Mouse (Mus musculus) CH12.LX (cell line): ENCODE data around the gene Synpo2. TPM values are rescaled to one million over a fixed set of nuclear protein-coding genes. Genes with fewer than 3 reads are reported as not detected.

Experiments used
- DNase-seq: peaks from one replicate; pipeline ENCODE4 v3.0.0-alpha.2; 2013; ENCODE audit errors: extremely low read depth
- H3K27ac ChIP-seq: 2 replicates; pipeline ENCODE4 v1.5.1; 2012; ENCODE audit warnings: low read depth, mild to moderate bottlenecking, control low read depth, moderate library complexity; ENCODE audit not compliant: insufficient read depth
- H3K27me3 ChIP-seq: replicated peaks from 2 replicates; pipeline ENCODE3; 2012; ENCODE audit warnings: inconsistent platforms
- H3K36me3 ChIP-seq, 2 experiments: replicated peaks in 1 of 2; 2 replicates each; pipeline versions ENCODE3 to v1.6.1; 2012; ENCODE audit warnings: inconsistent platforms in 1 of 2, low read length in 1 of 2, mild to moderate bottlenecking in 1 of 2, mixed read lengths in 1 of 2, moderate library complexity in 1 of 2; ENCODE audit not compliant: control insufficient read depth in 1 of 2, insufficient read depth in 1 of 2
- H3K4me1 ChIP-seq, 2 experiments: 2 replicates each; pipeline ENCODE4 v1.6.1; 2012; ENCODE audit warnings: inconsistent platforms in 1 of 2, moderate library complexity in 1 of 2; ENCODE audit not compliant: insufficient read depth in 2 of 2, control insufficient read depth in 1 of 2
- H3K4me2 ChIP-seq: 2 replicates; pipeline ENCODE4 v1.6.1; 2012; ENCODE audit warnings: low read depth, mild to moderate bottlenecking, control low read depth; ENCODE audit not compliant: poor library complexity, insufficient read depth, severe bottlenecking
- H3K4me3 ChIP-seq, 3 experiments: fragments of 150-350 bp in 1 of 3; sonication (generic) in 1 of 3; replicated peaks in 1 of 3; 2 replicates each; pipeline versions ENCODE3 to v1.5.1; 2011 to 2012; ENCODE audit warnings: low read depth in 2 of 3, low read length in 2 of 3, mild to moderate bottlenecking in 2 of 3, moderate library complexity in 2 of 3, control low read depth in 1 of 3, improper control_type of control experiment in 1 of 3, inconsistent platforms in 1 of 3, mixed read lengths in 1 of 3; ENCODE audit not compliant: poor library complexity in 1 of 3
- H3K79me2 ChIP-seq: replicated peaks from 2 replicates; pipeline ENCODE4 v1.6.1; 2012; ENCODE audit warnings: mild to moderate bottlenecking, moderate library complexity; ENCODE audit not compliant: control insufficient read depth, poor library complexity, insufficient read depth, severe bottlenecking; ENCODE audit errors: extremely low read depth
- H3K9ac ChIP-seq: 2 replicates; pipeline ENCODE4 v1.6.1; 2012; ENCODE audit warnings: low read depth, mild to moderate bottlenecking, control low read depth, moderate library complexity; ENCODE audit not compliant: insufficient read depth
- H3K9me3 ChIP-seq: replicated peaks from 2 replicates; pipeline ENCODE3; 2012; ENCODE audit warnings: low read length, inconsistent platforms, mixed read lengths
- BHLHE40 ChIP-seq: IDR thresholded peaks from 2 replicates; pipeline ENCODE4 v1.6.1; 2011; ENCODE audit warnings: mild to moderate bottlenecking, low read depth, low read length, improper control_type of control experiment
- CHD2 ChIP-seq: IDR thresholded peaks from 2 replicates; pipeline ENCODE4 v1.6.1; 2011; ENCODE audit warnings: low read length, improper control_type of control experiment
- CTCF ChIP-seq, 2 experiments: IDR thresholded peaks in 1 of 2; conservative IDR thresholded peaks in 1 of 2; 2 replicates each; pipeline ENCODE4 v1.5.1; 2011 to 2012; ENCODE audit warnings: low read depth in 2 of 2, low read length in 2 of 2, improper control_type of control experiment in 1 of 2, inconsistent platforms in 1 of 2, mild to moderate bottlenecking in 1 of 2, moderate library complexity in 1 of 2
- GABPA ChIP-seq: IDR thresholded peaks from 2 replicates; pipeline ENCODE4 v1.6.1; 2012; ENCODE audit warnings: low read depth, low read length, improper control_type of control experiment, inconsistent platforms; ENCODE audit not compliant: insufficient replicate concordance
- HCFC1 ChIP-seq: IDR thresholded peaks from 2 replicates; pipeline ENCODE4 v1.6.1; 2012; ENCODE audit warnings: low read depth, mild to moderate bottlenecking, inconsistent platforms, low read length, improper control_type of control experiment
- IRF4 ChIP-seq: IDR thresholded peaks from 2 replicates; pipeline ENCODE4 v1.6.1; 2014; ENCODE audit warnings: low read depth, mild to moderate bottlenecking, inconsistent platforms, low read length, improper control_type of control experiment
- MAZ ChIP-seq: IDR thresholded peaks from 2 replicates; pipeline ENCODE4 v1.6.1; 2012; ENCODE audit warnings: low read depth, mild to moderate bottlenecking, inconsistent platforms, low read length, improper control_type of control experiment, moderate library complexity
- MEF2A ChIP-seq: IDR thresholded peaks from 2 replicates; pipeline ENCODE4 v1.6.1; 2014; ENCODE audit warnings: low read depth, mild to moderate bottlenecking, inconsistent platforms, low read length, improper control_type of control experiment, borderline replicate concordance
- MXI1 ChIP-seq: IDR thresholded peaks from 2 replicates; pipeline ENCODE4 v1.6.1; 2011; ENCODE audit warnings: mild to moderate bottlenecking, low read depth, low read length, improper control_type of control experiment
- NELFE ChIP-seq: IDR thresholded peaks from 2 replicates; pipeline ENCODE4 v1.6.1; 2011; ENCODE audit warnings: low read depth, low read length, improper control_type of control experiment
- NRF1 ChIP-seq: IDR thresholded peaks from 2 replicates; pipeline ENCODE4 v1.6.1; 2014; ENCODE audit warnings: low read depth, mild to moderate bottlenecking, inconsistent platforms, low read length, improper control_type of control experiment, moderate library complexity
- POLR2A ChIP-seq: IDR thresholded peaks from 2 replicates; pipeline ENCODE4 v1.6.1; 2011; ENCODE audit warnings: low read depth, mild to moderate bottlenecking, improper control_type of control experiment, low read length
- RAD21 ChIP-seq: IDR thresholded peaks from 2 replicates; pipeline ENCODE4 v1.6.1; 2011; ENCODE audit warnings: low read depth, mild to moderate bottlenecking, low read length, improper control_type of control experiment, moderate library complexity
- SMC3 ChIP-seq: IDR thresholded peaks from 2 replicates; pipeline ENCODE4 v1.6.1; 2011; ENCODE audit warnings: low read depth, low read length, improper control_type of control experiment
- TBP ChIP-seq: conservative IDR thresholded peaks from 2 replicates; pipeline ENCODE4 v1.6.1; 2011; ENCODE audit warnings: low read depth, low read length, improper control_type of control experiment
- USF1 ChIP-seq: IDR thresholded peaks from 2 replicates; pipeline ENCODE4 v1.6.1; 2014; ENCODE audit warnings: low read depth, mild to moderate bottlenecking, inconsistent platforms, low read length, improper control_type of control experiment
- ZMIZ1 ChIP-seq: IDR thresholded peaks from 2 replicates; pipeline ENCODE4 v1.6.1; 2012; ENCODE audit warnings: low read depth, mild to moderate bottlenecking, inconsistent platforms, low read length, improper control_type of control experiment
- ZNF384 ChIP-seq: IDR thresholded peaks from 2 replicates; pipeline ENCODE4 v1.6.1; 2012; ENCODE audit warnings: low read depth, low read length, improper control_type of control experiment, inconsistent platforms
- dilution Hi-C: fragments of 300-500 bp; cut with MboI; formaldehyde crosslinking; loops from 2 replicates; pipeline ENCODE4 v1.14.3; 2020; ENCODE audit warnings: low sequenced_read_pairs; ENCODE audit not compliant: extremely low pct_unique_long_range_greater_than_20kb, extremely low pct_ligation_motif_present
- in situ Hi-C: fragments of 300-500 bp; cut with MboI; formaldehyde crosslinking; loops from 3 replicates; pipeline ENCODE4 v1.14.3; 2019; ENCODE audit warnings: low sequenced_read_pairs, low pct_ligation_motif_present, low pct_unique_long_range_greater_than_20kb, mixed read lengths
- polyA plus RNA-seq: library from polyadenylated mRNA; unstranded; fragments of >175 nt; gene quantifications from 2 replicates; pipeline ENCODE4 v1.2.1, GENCODE M21; 2012; ENCODE audit warnings: low read depth; ENCODE audit not compliant: insufficient read length
- total RNA-seq, 2 experiments: library from RNA; depleted of rRNA; stranded (reverse); fragments of 300-350 nt in 1 of 2; fragments of >200 nt in 1 of 2; gene quantifications; 2 replicates each; pipeline ENCODE4 v1.2.3; 2012 to 2014

Synpo2 gene
- total and polyA plus RNA-seq, 3 experiments: 0.13 to 1.1 (median 0.13) TPM

DNA sequence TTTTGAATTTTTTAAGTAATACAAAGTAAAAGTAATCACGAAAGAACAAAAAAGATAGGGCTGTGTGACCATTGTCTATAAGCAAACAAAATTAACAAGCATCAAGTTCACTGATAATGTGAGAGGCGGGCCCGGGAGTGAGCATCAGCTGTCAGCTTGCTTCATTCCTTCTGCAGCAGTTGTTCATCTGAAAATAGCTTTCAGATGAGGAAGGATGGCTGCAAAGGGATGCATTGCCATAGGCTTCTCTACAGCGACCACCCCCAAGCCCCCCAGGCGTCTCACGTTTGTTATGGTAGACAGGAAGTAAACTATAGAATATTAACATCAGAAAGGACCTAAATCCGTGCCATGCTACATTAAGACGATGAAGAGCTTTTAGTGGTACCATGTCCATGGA lies 202.1 kb downstream of the Synpo2 start:
- Histone ChIP-seq H3K36me3 (no peaks in the 10 kb centered on the region), H3K9me3 (no peaks in the 10 kb centered on the region), H3K79me2 (no peaks in the 10 kb centered on the region), H3K27ac (no peak overlapping the region), H3K27me3 (no peaks in the 10 kb centered on the region), H3K4me3 (no peak overlapping the region), H3K9ac (no peak overlapping the region), H3K4me1 (no peaks in the 10 kb centered on the region), H3K4me2 (no peak overlapping the region)
- no peak for TF ChIP-seq HCFC1
- no peak for TF ChIP-seq IRF4
- TF ChIP-seq CTCF (conservative IDR thresholded peaks at IDR 0.05 in 1 of 2, IDR thresholded peaks at IDR 0.05 in 1 of 2; ENCODE audit: low read depth in 2 of 2, low read length in 2 of 2): no peak
- TF ChIP-seq MXI1: no peak
- TF ChIP-seq GABPA: no peak
- no peak for TF ChIP-seq MAZ
- TF ChIP-seq NELFE: no peak
- TF ChIP-seq TBP: no peak
- no peak for TF ChIP-seq USF1
- TF ChIP-seq ZMIZ1: no peak
- TF ChIP-seq NRF1: no peak
- TF ChIP-seq BHLHE40: no peak
- TF ChIP-seq SMC3: no peak
- TF ChIP-seq CHD2: no peak
- TF ChIP-seq MEF2A: no peak
- no peak for TF ChIP-seq POLR2A
- no peak for TF ChIP-seq RAD21
- TF ChIP-seq ZNF384: no peak
- dilution Hi-C loops (no loop called here), in situ Hi-C loops (no loop called here)
- DNase-seq: no peak

Other genes with a start within 250 kb of the Synpo2 start
- not detected in 2 replicates for gene Myoz2, start 201.1 kb downstream of the Synpo2 start, total RNA-seq (2012; rRNA removed)
- not detected in 2 replicates for gene Myoz2, start 201.1 kb downstream of the Synpo2 start, total RNA-seq (2014; rRNA removed)
- not detected in 2 replicates for gene Myoz2, start 201.1 kb downstream of the Synpo2 start, polyA plus RNA-seq
- gene Sec24d, start 31.3 kb upstream of the Synpo2 start, total RNA-seq (2012; rRNA removed): 33.1 and 37.1 TPM in 2 replicates
- 45.8 and 50.9 TPM in 2 replicates for gene Sec24d, start 31.3 kb upstream of the Synpo2 start, total RNA-seq (2014; rRNA removed)
- gene Sec24d, start 31.3 kb upstream of the Synpo2 start, polyA plus RNA-seq: 51.4 and 51.7 TPM in 2 replicates
- 5.7 and 6.0 TPM in 2 replicates for gene Mettl14, start 150.0 kb upstream of the Synpo2 start, total RNA-seq (2012; rRNA removed)
- 8.1 and 8.7 TPM in 2 replicates for gene Mettl14, start 150.0 kb upstream of the Synpo2 start, total RNA-seq (2014; rRNA removed)
- 12.8 and 13.3 TPM in 2 replicates for gene Mettl14, start 150.0 kb upstream of the Synpo2 start, polyA plus RNA-seq
- 0.13 and 0.34 TPM in 2 replicates for gene Prss12, start 210.8 kb upstream of the Synpo2 start, total RNA-seq (2012; rRNA removed)
- not detected in 2 replicates for gene Prss12, start 210.8 kb upstream of the Synpo2 start, total RNA-seq (2014; rRNA removed)
- gene Prss12, start 210.8 kb upstream of the Synpo2 start, polyA plus RNA-seq: not detected in 2 replicates